In genomic region chr13:62623577-62624276, GRCm38 (mm10) we compare ENCODE assay signal across 8 mouse cellular contexts. TPM values are rescaled to one million over a fixed set of nuclear protein-coding genes. Genes with fewer than 3 reads are reported as not detected.
DNase-seq lines count a peak whose midpoint lies in the region; ATAC-seq lines count a peak whose summit lies in the region.
"Not testable (repeated sequence)": the region's sequence is repeated elsewhere in the genome, so short reads cannot be mapped to it uniquely, and the experiment has no call there.

6720489N17Rik (minus strand) TSS chr13:62624182.

- under 1% methylated on average over 15 of the region's 15 CpGs for WGBS in embryonic facial prominence, embryonic 10.5 days
- WGBS in intestine, embryonic 15.5 days: under 1% methylated on average over 15 of the region's 15 CpGs

- intact Hi-C loops in left cerebral cortex, postnatal 25 days (cut with DNase I): loop anchor here (10.0 kb wide), 1 partner anchor 131 kb away; no protein-coding TSS in a partner anchor

- H3K9ac ChIP-seq in intestine, embryonic 15.5 days: peak within 1 kb of the TSS; percentile 44

- H3K27me3 ChIP-seq in embryonic facial prominence, embryonic 10.5 days (replicated peaks; ENCODE audit: low read depth, poor library complexity, severe bottlenecking); intestine, embryonic 15.5 days (replicated peaks): not testable (repeated sequence)

- H3K27ac ChIP-seq in embryonic facial prominence, embryonic 10.5 days (replicated peaks): peak within 1 kb of the TSS; percentile 80
- H3K27ac ChIP-seq in intestine, embryonic 15.5 days: not testable (repeated sequence)

- H3K36me3 ChIP-seq in embryonic facial prominence, embryonic 10.5 days (replicated peaks); intestine, embryonic 15.5 days: not testable (repeated sequence)

- peak within 1 kb of the TSS; percentile 61 for H3K4me3 ChIP-seq in embryonic facial prominence, embryonic 10.5 days
- peak within 1 kb of the TSS; percentile 52 for H3K4me3 ChIP-seq in intestine, embryonic 15.5 days (replicated peaks)

- ATAC-seq in intestine, embryonic 15.5 days: peak; percentile 100

- H3K9me3 ChIP-seq in embryonic facial prominence, embryonic 10.5 days; intestine, embryonic 15.5 days: not testable (repeated sequence)

- peak within 1 kb of the TSS; percentile 60 for H3K4me2 ChIP-seq in intestine, embryonic 15.5 days (replicated peaks)

- peak; percentile 86 for DNase-seq in adrenal gland, postnatal 14 days
- peak; percentile 82 for DNase-seq in embryonic facial prominence, embryonic 10.5 days (ENCODE audit: low spot score)
- peak; percentile 44 to 74 for DNase-seq in gastrocnemius, postnatal 4 days (ENCODE audit: low spot score in 2 of 2)
- peak; percentile 62 to 80 for DNase-seq in left cerebral cortex, postnatal 25 days (ENCODE audit: low spot score in 2 of 2)
- peak; percentile 86 for DNase-seq in mesoderm, embryonic 11.5 days (ENCODE audit: low read depth, low spot score)
- peak; percentile 67 for DNase-seq in right cerebral cortex, postnatal 25 days
- peak; percentile 70 to 78 for DNase-seq in urinary bladder, postnatal 36 days (ENCODE audit: low spot score in 2 of 2)

- H3K4me1 ChIP-seq in embryonic facial prominence, embryonic 10.5 days; intestine, embryonic 15.5 days (replicated peaks): not testable (repeated sequence)

RNA-seq across cellular contexts. Expression of gene 6720489N17Rik, which starts in this region (rescaled TPM):
- total RNA-seq in adrenal gland, postnatal 14 days (2021): 1.6 and 2.1 TPM in 2 replicates
- polyA plus RNA-seq in embryonic facial prominence, embryonic 10.5 days (2016; fragmentation: Nextera tagmentation; extraction: Ambion mirVana): 14.6 and 15.6 TPM in 2 replicates
- 1 to 10 TPM; 2.9 to 4.3 TPM for total RNA-seq in gastrocnemius, postnatal 4 days (2021)
- polyA plus RNA-seq in intestine, embryonic 15.5 days (2015; fragmentation: Nextera tagmentation; extraction: Ambion mirVana): 8.5 and 8.8 TPM in 2 replicates
- total RNA-seq in left cerebral cortex, postnatal 25 days (2021): 1 to 10 TPM; 2.8 to 3.0 TPM
